Mouse (Mus musculus): Measurements from ENCODE around the gene Trim47. TPM values are rescaled to one million over a fixed set of nuclear protein-coding genes. Genes with fewer than 3 reads are reported as not detected.

Trim47 gene
- polyA plus RNA-seq, 1 experiment from 2014 or later: 4.7 TPM

Other genes with a start within 250 kb of the Trim47 start
- 0.88 and 0.98 TPM in 2 replicates for gene Smim5, start 227.2 kb downstream of the Trim47 start, polyA plus RNA-seq (2016; fragmentation: Nextera tagmentation; extraction: Ambion mirVana)
- gene Smim6, start 215.2 kb downstream of the Trim47 start, polyA plus RNA-seq (2016; fragmentation: Nextera tagmentation; extraction: Ambion mirVana): 0.98 and 1.2 TPM in 2 replicates
- gene Sap30bp, start 193.9 kb downstream of the Trim47 start, polyA plus RNA-seq (2016; fragmentation: Nextera tagmentation; extraction: Ambion mirVana): 55.9 and 61.8 TPM in 2 replicates
- gene Recql5, start 193.7 kb downstream of the Trim47 start, polyA plus RNA-seq (2016; fragmentation: Nextera tagmentation; extraction: Ambion mirVana): 29.9 and 30.1 TPM in 2 replicates
- 0.59 and 1.3 TPM in 2 replicates for gene Itgb4, start 152.5 kb downstream of the Trim47 start, polyA plus RNA-seq (2016; fragmentation: Nextera tagmentation; extraction: Ambion mirVana)
- 75.3 and 92.6 TPM in 2 replicates for gene Galk1, start 114.5 kb downstream of the Trim47 start, polyA plus RNA-seq (2016; fragmentation: Nextera tagmentation; extraction: Ambion mirVana)
- 2,249 and 2,254 TPM in 2 replicates for gene H3f3b, start 99.2 kb downstream of the Trim47 start, polyA plus RNA-seq (2016; fragmentation: Nextera tagmentation; extraction: Ambion mirVana)
- 50.3 and 51.5 TPM in 2 replicates for gene Unk, start 96.9 kb downstream of the Trim47 start, polyA plus RNA-seq (2016; fragmentation: Nextera tagmentation; extraction: Ambion mirVana)
- gene Unc13d, start 49.2 kb downstream of the Trim47 start, polyA plus RNA-seq (2016; fragmentation: Nextera tagmentation; extraction: Ambion mirVana): 0.92 and 1.3 TPM in 2 replicates
- 92.4 and 102 TPM in 2 replicates for gene Wbp2, start 40.2 kb downstream of the Trim47 start, polyA plus RNA-seq (2016; fragmentation: Nextera tagmentation; extraction: Ambion mirVana)
- 1.3 and 1.7 TPM in 2 replicates for gene Trim65, start 3.9 kb upstream of the Trim47 start, polyA plus RNA-seq (2016; fragmentation: Nextera tagmentation; extraction: Ambion mirVana)
- 82.3 and 84.4 TPM in 2 replicates for gene Mrpl38, start 11.7 kb upstream of the Trim47 start, polyA plus RNA-seq (2016; fragmentation: Nextera tagmentation; extraction: Ambion mirVana)
- gene Fbf1, start 41.0 kb upstream of the Trim47 start, polyA plus RNA-seq (2016; fragmentation: Nextera tagmentation; extraction: Ambion mirVana): 80.2 and 85.9 TPM in 2 replicates
- gene Ten1, start 71.6 kb upstream of the Trim47 start, polyA plus RNA-seq (2016; fragmentation: Nextera tagmentation; extraction: Ambion mirVana): 50.4 and 60.0 TPM in 2 replicates
- gene Acox1, start 71.8 kb upstream of the Trim47 start, polyA plus RNA-seq (2016; fragmentation: Nextera tagmentation; extraction: Ambion mirVana): 37.9 and 42.6 TPM in 2 replicates
- 0.75 and 1.1 TPM in 2 replicates for gene Evpl, start 110.9 kb upstream of the Trim47 start, polyA plus RNA-seq (2016; fragmentation: Nextera tagmentation; extraction: Ambion mirVana)
- gene Srp68, start 147.0 kb upstream of the Trim47 start, polyA plus RNA-seq (2016; fragmentation: Nextera tagmentation; extraction: Ambion mirVana): 84.2 and 85.6 TPM in 2 replicates
- gene Galr2, start 153.7 kb upstream of the Trim47 start, polyA plus RNA-seq (2016; fragmentation: Nextera tagmentation; extraction: Ambion mirVana): 0.21 and 0.24 TPM in 2 replicates
- 83.4 and 83.5 TPM in 2 replicates for gene Exoc7, start 180.0 kb upstream of the Trim47 start, polyA plus RNA-seq (2016; fragmentation: Nextera tagmentation; extraction: Ambion mirVana)
- gene Foxj1, start 208.2 kb upstream of the Trim47 start, polyA plus RNA-seq (2016; fragmentation: Nextera tagmentation; extraction: Ambion mirVana): 9.8 and 10.5 TPM in 2 replicates